Mouse (Mus musculus) naive thymus-derived CD4-positive, alpha-beta T cell, adult 2 months (primary cell): ENCODE measurements at regions not wholly inside any gene's neighbourhood (a gene's known extent, or its start where the extent isn't known, plus 50 kb on each side); places are given as distances from the start of the nearest gene placed in this dataset.
"Not testable (repeated sequence)": the region's sequence is repeated elsewhere in the genome, so short reads cannot be mapped to it uniquely, and the experiment has no call there.

Experiments used
- DNase-seq: peaks from one replicate; pipeline ENCODE4 v3.0.0-alpha.2; 2011; ENCODE audit warnings: low read depth

GRCm38 (mm10) chr10:84183239-84183638 is 257.2 kb downstream of the Nuak1 start:
- DNase-seq, result no peak

- DNase-seq, result no peak
Measured at GRCm38 (mm10) chr10:84186466-84186865, 253.9 kb downstream of the Nuak1 start.

- no peak for DNase-seq
Measured at GRCm38 (mm10) chr10:84199035-84199434, 241.4 kb downstream of the Nuak1 start.

DNA sequence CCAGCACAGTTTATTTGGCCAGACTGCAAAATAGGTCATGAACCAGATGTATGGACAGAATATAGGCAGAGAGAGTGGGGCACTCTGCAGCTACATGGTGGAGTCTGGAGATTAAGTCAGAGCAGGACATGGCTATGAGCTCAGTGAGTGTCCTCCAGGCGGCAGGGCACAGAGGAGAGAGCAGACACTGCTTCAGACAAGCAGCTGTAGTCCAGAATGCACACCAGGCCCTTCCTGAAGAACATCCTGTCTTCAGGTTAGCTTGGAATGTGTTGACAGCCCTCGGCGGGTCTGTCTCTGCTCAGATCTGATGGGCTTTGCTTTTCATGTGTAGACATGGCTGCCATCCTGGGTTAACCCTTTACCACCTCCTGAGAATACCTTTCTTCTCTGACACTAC is 238.6 kb downstream of the Nuak1 start:
- DNase-seq, result no peak

- DNase-seq, result no peak
Measured at GRCm38 (mm10) chr10:84212096-84212785, 228.2 kb downstream of the Nuak1 start.

- DNase-seq, result no peak
Measured at GRCm38 (mm10) chr10:84214812-84215211, 225.6 kb downstream of the Nuak1 start.

DNA sequence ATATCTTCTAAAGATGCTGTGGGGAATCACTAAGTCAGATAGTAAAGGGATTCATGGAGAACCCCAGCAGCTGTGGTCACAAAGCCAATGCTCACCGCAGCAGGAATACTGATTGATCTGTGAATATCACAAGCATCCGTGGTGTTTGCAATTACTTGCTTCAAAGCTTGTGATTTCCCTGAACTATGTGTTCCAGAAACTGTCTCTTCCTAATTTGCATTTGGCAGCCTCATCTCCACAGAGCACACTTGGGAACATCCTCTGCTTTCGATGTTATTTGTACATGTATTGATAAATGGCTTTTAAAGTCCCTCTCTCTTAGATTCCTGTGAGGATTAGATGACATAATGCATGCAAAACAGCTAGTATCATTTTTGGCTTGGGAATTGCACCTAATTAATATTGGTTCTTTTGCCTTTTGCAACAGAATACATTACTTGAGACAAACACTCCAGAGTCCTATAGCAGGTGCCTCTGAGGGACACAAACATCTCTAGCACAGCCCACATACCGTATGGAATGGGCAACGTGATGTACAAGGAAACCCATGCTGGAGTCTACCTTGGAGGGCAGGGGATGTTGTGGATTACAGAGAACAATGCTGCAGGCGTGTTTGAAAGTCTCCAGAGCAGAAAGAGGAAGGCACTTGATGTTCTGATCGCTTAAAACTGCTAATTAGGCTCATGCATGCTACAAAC is 211.0 kb downstream of the Nuak1 start:
- no peak for DNase-seq

DNA sequence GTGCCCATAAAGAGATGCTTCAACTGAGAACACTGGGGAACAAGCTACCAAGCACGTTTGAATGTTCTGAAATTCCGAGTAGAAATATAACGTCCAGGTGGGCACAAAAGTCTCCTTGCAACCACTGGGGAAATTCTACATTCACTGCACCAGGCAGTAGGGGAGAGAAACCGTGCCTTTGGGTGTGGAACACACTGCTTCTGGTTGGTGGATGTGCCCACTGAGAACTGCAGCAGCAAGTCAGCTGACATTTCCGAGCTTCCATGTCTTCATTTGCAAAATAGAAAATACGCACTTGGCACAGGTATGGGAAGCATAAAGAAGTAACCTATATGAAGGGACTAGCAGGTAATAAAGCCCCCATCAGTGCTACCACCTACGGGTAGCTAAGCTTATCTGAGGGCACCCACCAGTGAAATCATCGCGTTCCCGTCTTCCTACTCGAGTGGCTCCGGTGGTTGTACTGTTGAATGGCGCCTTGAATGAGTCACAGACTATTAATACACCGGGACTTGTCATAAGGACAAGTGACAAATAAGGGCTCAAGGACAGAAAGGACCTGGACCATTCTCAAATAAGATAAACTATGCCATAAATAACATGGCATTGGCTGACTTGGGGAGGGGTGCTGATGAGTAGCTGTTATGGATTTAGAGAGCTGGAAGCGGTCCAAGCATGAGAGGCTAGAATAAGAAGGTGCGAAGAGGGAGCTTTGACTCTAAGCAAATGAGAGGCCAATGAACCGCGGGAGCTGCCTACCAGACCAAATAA is 210.2 kb downstream of the Nuak1 start:
- DNase-seq, result no peak

DNA sequence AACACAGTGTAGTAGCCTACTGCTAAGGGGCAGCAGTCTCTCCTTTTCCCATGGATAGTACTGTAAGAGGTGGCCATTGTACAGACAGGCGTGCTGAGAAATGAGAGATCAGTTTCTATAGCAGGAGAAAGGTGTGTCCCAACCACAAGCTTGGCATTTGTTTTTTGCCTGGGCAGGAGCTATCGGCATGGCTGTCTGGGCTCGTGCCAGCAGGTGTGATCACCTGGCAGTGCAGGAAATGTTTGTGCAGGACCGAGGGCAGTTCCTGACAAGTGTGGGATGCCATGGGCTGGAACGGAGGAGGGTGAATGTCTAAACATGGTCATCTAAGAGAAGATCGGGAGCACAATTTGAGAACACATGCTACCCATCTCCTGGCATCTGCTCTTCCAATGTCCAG is 205.4 kb downstream of the Nuak1 start:
- no peak for DNase-seq

- DNase-seq, result no peak
Measured at GRCm38 (mm10) chr10:84236236-84236635, 204.2 kb downstream of the Nuak1 start.

DNA sequence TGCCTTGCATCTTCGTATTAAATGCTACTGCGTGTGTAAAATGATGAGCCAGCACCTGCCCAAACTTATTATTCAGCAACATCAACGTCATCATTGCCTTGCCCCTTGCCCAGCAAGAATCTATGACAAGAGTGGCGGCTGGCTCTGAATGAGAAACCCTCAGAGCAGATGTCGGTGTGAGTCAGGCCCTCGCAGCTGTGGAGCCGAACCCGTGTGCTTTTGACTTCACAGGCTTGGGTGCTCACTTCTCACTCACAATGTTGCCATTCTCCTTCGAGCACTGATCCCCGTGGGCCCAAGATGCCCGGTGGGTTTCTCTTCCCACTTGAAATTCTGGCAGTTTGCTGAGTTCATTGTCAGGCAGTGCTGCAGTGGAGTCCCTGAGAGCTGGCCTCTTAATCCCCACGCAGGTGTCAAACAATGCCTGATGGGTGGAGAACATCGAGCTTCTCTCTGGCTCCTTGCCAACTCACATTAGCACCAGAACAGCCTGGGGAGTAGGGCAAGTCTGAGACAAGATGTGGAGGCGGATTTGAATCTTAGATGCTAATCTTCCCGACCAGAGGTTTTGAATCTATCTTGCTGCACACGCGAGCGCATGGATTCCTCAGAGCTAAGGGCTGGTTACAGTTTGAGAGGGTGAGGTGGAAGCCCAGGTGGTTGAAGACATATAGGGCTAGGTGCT is 202.0 kb downstream of the Nuak1 start:
- DNase-seq, result no peak

DNA sequence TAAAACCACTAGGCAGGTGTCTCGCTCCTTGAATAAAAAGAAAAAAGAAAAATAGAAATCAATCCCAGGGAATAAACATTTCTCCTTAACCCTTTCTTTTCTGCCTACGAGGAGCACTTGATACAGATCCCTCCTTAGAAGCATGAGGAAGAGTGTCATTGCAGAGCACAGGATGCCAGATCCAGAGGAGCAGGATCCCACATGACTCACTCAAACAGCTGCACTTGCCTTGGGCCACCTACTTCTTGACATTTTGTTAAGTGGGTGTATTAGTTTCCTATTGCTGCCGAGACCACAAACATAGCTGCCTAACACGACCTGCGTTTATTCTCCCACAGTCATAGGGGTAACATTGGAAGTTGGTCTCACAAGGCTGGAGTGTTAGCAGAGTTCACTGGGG is 197.1 kb downstream of the Nuak1 start:
- no peak for DNase-seq

GRCm38 (mm10) chr10:84249346-84249745 is 191.1 kb downstream of the Nuak1 start:
- DNase-seq, result no peak

DNA sequence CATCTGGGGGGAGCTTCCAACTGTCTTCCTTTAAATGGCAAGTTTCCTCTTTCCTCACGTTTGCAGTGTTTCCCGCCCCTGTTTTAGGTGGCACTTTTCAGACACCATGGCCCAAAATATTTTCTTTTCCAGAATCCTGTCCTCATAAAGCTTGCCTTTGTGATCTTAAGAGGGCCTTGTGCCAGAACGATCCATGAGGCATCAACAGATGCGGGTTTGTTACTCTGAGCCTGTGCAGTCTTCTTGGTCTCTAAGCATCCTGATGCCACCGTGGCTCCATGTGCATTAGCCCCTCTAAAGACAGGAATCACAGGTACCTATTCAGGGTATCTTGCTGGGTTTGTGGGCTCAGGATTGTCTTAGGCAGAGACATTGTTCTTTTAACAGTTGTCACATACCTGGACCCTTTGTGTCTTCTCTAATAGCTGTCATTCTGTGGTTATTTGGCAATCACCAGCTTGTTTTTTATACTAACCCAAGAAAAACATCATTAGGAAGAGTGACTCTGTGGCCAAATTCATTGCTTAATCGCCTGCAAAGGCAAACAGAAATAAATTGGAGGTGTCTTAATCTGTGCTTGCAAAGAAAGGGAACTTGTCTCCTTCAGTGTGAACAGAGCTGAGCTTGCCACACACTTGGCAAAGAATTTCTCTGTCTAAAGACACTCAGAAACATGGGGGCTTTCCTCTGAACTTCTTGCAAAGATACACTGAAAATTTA is 179.3 kb downstream of the Nuak1 start:
- no peak for DNase-seq

DNA sequence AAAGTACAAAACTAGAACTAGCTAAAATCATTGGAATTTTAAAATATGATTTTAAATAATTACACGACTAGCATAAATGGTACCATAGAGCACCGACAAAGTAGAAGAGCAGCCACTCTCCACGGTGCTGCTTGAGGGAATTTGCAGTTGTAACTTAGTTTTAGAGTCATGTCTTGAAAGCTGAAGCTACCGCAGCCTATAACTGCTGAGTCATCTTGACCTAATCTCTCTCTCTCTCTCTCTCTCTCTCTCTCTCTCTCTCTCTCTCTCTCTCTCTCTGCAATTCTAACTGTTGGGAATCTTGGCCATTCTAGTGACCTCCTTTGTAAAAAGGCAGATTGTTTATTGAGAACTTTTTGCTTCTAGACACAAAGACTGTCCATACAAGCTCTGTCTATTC is 177.5 kb downstream of the Nuak1 start:
- no peak for DNase-seq

DNA sequence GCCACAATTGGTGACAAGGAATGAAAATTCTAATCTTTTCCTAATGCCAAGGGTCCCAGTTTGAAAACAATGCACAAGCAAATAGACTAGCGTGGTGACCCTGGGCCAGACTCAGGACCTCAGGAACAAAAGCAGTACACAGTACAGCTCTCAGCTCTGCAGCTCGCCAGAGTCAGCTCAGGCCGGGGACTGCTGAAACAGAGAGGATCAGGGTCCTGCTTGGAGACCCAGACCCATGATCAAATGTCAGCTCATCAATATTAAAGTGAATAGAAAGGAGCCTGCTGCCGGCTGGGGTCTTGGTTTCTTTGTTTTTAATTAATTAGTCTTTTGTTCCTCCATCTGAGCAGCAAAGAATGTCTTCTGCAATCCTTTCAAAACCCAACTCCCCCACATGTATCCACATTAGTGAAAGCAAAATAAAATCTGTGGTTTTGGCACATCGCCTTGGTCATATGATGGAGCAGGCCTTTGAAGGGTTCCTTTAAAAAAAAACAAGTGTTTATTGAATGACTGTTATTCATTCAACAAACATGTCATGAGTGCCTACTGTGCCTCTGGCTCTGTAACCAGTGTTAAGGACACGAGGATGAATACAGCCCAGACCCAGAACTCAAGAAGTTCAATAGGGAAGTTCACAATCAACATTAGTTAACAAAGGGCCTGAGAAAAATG is 154.4 kb downstream of the Nuak1 start:
- no peak for DNase-seq

GRCm38 (mm10) chr10:84294422-84294821 is 146.0 kb downstream of the Nuak1 start:
- DNase-seq, result no peak

DNA sequence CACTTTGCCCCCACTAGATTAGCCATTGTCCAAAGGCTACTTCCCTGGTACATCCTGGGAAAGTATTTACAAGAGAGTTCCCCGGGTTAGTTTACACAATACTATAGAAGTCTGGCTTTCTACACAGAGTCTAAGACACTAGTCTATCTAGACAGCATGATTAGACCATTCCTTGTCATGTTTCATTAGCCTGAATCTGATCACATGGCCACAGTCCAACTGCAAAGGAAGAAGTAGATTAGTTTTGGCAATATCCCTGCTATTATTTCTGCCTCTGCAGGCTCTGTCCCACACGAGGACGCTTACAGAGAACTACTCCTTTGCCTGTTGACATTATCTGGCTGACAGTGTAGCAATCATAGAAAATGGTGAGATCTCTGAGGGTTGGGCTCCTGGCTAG is 144.2 kb downstream of the Nuak1 start:
- no peak for DNase-seq

DNA sequence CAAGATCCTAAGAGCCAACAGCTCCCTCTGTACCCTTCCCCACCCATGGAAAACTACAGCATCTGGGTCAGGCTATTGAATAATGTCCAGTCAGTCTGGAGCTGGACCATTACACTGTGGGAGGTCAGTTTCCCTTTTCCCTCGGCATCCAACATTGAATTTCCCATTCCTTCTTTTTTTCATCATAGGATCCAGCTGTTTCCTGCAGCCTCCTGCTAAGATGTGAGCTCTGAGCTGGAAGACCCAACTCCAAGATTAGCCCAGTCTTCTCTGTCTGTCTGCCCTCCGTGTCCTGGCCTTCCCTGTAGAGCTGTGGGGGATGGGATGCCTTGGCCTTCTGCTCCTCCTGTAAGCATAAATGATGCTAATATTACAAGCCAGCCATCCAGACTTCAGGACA is 138.8 kb downstream of the Nuak1 start:
- DNase-seq, result no peak

DNA sequence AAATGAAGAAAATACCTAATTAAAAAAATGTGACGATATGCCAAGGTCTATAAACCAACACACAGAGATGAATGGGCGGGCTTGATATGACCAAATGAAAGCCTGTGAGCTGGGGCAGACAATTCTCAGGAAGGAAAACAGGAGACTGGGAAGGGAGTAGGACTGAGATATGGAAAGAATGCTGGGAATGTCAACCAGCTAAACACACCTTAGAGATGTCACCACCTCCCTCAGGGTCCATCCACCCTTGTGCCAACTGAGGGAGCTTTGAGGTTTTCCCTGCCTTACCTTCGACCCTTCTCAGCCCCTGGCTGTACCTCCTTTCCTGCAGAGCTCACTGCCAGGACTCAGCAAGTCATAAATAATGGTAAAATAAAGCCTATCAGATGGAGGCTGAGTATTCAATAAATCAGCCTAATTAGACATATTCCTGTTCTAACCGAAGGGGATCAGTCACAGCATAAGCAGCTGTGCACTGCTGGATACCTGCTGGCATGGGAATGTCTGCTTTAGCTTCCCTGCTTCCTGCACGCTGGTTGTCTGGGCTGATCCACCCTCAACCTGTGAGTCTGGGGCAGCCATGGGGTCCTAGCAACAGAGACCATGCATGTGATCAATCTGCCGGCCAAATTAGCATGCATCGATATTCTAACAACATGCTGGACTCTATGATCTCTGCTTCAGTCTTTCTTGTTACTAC is 137.4 kb downstream of the Nuak1 start:
- DNase-seq, result no peak

DNA sequence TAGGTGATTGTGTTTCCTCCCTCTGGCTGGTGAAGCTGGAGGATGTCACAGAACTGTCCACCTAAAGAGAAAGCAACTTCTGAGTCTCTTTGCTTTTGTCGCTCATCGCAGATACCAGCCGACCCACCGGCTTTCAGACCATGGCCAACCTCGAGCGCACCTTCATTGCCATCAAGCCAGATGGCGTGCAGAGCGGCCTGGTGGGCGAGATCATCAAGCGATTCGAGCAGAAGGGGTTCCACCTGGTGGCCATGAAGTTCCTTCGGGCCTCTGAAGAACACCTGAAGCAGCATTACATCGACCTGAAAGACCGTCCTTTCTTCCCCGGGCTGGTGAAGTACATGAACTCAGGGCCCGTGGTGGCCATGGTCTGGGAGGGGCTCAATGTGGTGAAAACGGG is 131.7 kb downstream of the Nuak1 start:
- DNase-seq, result not testable (repeated sequence)
